Mouse (Mus musculus) ovary, postnatal 14 days (tissue): ENCODE measurements around the gene AW822073.
"Not testable (repeated sequence)": the region's sequence is repeated elsewhere in the genome, so short reads cannot be mapped to it uniquely, and the experiment has no call there.

Source experiments
- DNase-seq: peaks from one replicate; pipeline ENCODE4 v3.0.0; 2022; ENCODE audit warnings: low spot score

AW822073 gene

GRCm38 (mm10) chr10:58224827-58225785 lies at the start of gene AW822073:
Gene AW822073, minus strand, starts transcription at chr10:58224930.
- DNase-seq, result not testable (repeated sequence)

GRCm38 (mm10) chr10:58258466-58258865 lies 33.7 kb upstream of the AW822073 start:
- no peak for DNase-seq

- DNase-seq, result no peak
These were observed 31.2 kb upstream of the AW822073 start for GRCm38 (mm10) chr10:58255954-58256353.

- DNase-seq, result peak; percentile 86
These were observed 30.6 kb upstream of the AW822073 start, which contains the start of gene Gcc2 for GRCm38 (mm10) chr10:58255213-58255892. Gene Gcc2, plus strand, starts transcription at chr10:58255497.

- DNase-seq, result no peak
These were observed 30.0 kb upstream of the AW822073 start for GRCm38 (mm10) chr10:58254635-58255175.

GRCm38 (mm10) chr10:58249535-58249934 lies 24.8 kb upstream of the AW822073 start:
- DNase-seq, result no peak

GRCm38 (mm10) chr10:58238984-58239740 lies 14.4 kb upstream of the AW822073 start:
- DNase-seq, result not testable (repeated sequence)

GRCm38 (mm10) chr10:58236613-58237012 lies 11.9 kb upstream of the AW822073 start, which contains the start of gene Gm4981:
Gene Gm4981, minus strand, starts transcription at chr10:58236701.
- no peak for DNase-seq

- DNase-seq, result not testable (repeated sequence)
These were observed 10.3 kb upstream of the AW822073 start for GRCm38 (mm10) chr10:58234985-58235384.

GRCm38 (mm10) chr10:58233740-58234121 lies 9.0 kb upstream of the AW822073 start:
- DNase-seq, result not testable (repeated sequence)

- not testable (repeated sequence) for DNase-seq
These were observed 8.5 kb upstream of the AW822073 start for GRCm38 (mm10) chr10:58233054-58233739.

- DNase-seq, result not testable (repeated sequence)
These were observed 7.9 kb upstream of the AW822073 start, which contains the start of gene Duxf3 for GRCm38 (mm10) chr10:58232641-58232969. Gene Duxf3, minus strand, starts transcription at chr10:58232675.

GRCm38 (mm10) chr10:58231779-58232640 lies 7.3 kb upstream of the AW822073 start:
- DNase-seq, result peak; percentile 71

GRCm38 (mm10) chr10:58231088-58231487 lies 6.4 kb upstream of the AW822073 start:
- DNase-seq, result not testable (repeated sequence)

- DNase-seq, result not testable (repeated sequence)
These were observed 5.3 kb upstream of the AW822073 start for GRCm38 (mm10) chr10:58230021-58230420.

GRCm38 (mm10) chr10:58227798-58228197 lies 3.1 kb upstream of the AW822073 start:
- not testable (repeated sequence) for DNase-seq

GRCm38 (mm10) chr10:58226357-58226756 lies 1.6 kb upstream of the AW822073 start:
- not testable (repeated sequence) for DNase-seq

GRCm38 (mm10) chr10:58223972-58224805 lies 541 bp downstream of the AW822073 start:
- peak; percentile 64 for DNase-seq

- not testable (repeated sequence) for DNase-seq
These were observed 1.6 kb downstream of the AW822073 start for GRCm38 (mm10) chr10:58223161-58223560.
